Mouse (Mus musculus) c-Kit-negative CD71-positive TER-119-positive erythroid progenitor cells, embryonic 14.5 days (primary cell): ENCODE data around the gene Ethe1.

Experiments
- DNase-seq: peaks from one replicate; pipeline ENCODE4 v3.0.0-alpha.2; 2013; ENCODE audit warnings: low read depth, low spot score

Gene Ethe1

GRCm38 (mm10) chr7:24587330-24588105 is at the start of gene Ethe1, which contains the start of gene Zfp575:
Gene Ethe1 (plus strand): TSS chr7:24587543.
Gene Zfp575 (minus strand): TSS chr7:24587641.
- DNase-seq, result no peak

GRCm38 (mm10) chr7:24537591-24537990 is 49.8 kb upstream of the Ethe1 start:
- no peak for DNase-seq

- DNase-seq, result no peak
These were observed 49.2 kb upstream of the Ethe1 start for GRCm38 (mm10) chr7:24538154-24538553.

GRCm38 (mm10) chr7:24538701-24539100 is 48.6 kb upstream of the Ethe1 start:
- no peak for DNase-seq

GRCm38 (mm10) chr7:24539686-24540085 is 47.7 kb upstream of the Ethe1 start:
- no peak for DNase-seq

- DNase-seq, result no peak
These were observed 42.8 kb upstream of the Ethe1 start for GRCm38 (mm10) chr7:24544506-24544905.

GRCm38 (mm10) chr7:24546068-24546614 is 41.2 kb upstream of the Ethe1 start, which contains the start of the genes Pinlyp and Xrcc1:
Gene Pinlyp (minus strand): TSS chr7:24546118.
Gene Xrcc1 (plus strand): TSS chr7:24546289.
- no peak for DNase-seq

- DNase-seq, result peak; percentile 97
These were observed 40.5 kb upstream of the Ethe1 start for GRCm38 (mm10) chr7:24546634-24547389.

- DNase-seq, result no peak
These were observed 39.8 kb upstream of the Ethe1 start for GRCm38 (mm10) chr7:24547534-24548036.

- no peak for DNase-seq
These were observed 35.2 kb upstream of the Ethe1 start for GRCm38 (mm10) chr7:24551985-24552759.

- no peak for DNase-seq
These were observed 31.6 kb upstream of the Ethe1 start for GRCm38 (mm10) chr7:24555786-24556185.

GRCm38 (mm10) chr7:24561450-24561849 is 25.9 kb upstream of the Ethe1 start:
- no peak for DNase-seq

GRCm38 (mm10) chr7:24563191-24563836 is 24.0 kb upstream of the Ethe1 start:
- DNase-seq, result no peak

- DNase-seq, result no peak
These were observed 23.5 kb upstream of the Ethe1 start for GRCm38 (mm10) chr7:24563837-24564206.

- DNase-seq, result no peak
These were observed 22.6 kb upstream of the Ethe1 start for GRCm38 (mm10) chr7:24564607-24565265.

- no peak for DNase-seq
These were observed 21.7 kb upstream of the Ethe1 start for GRCm38 (mm10) chr7:24565627-24566026.

- no peak for DNase-seq
These were observed 21.1 kb upstream of the Ethe1 start for GRCm38 (mm10) chr7:24566206-24566605.

GRCm38 (mm10) chr7:24568512-24568911 is 18.8 kb upstream of the Ethe1 start:
- no peak for DNase-seq

GRCm38 (mm10) chr7:24571071-24571470 is 16.3 kb upstream of the Ethe1 start:
- DNase-seq, result no peak

GRCm38 (mm10) chr7:24572455-24572854 is 14.9 kb upstream of the Ethe1 start:
- no peak for DNase-seq
